Mouse (Mus musculus) G1E-ER4 (cell line): ENCODE data around the gene Cux1. TPM values are rescaled to one million over a fixed set of nuclear protein-coding genes. Genes with fewer than 3 reads are reported as not detected.

ENCODE experiments used
- GATA1 ChIP-seq: IDR thresholded peaks from one replicate; pipeline ENCODE4 v1.8.0; 2012; ENCODE audit warnings: low read length, inconsistent platforms
- polyA plus RNA-seq: library from polyadenylated mRNA; stranded (reverse); fragments of >175 nt; gene quantifications from 2 replicates; pipeline ENCODE4 v1.2.3, GENCODE M21; 2012

Cux1 gene
- polyA plus RNA-seq, 1 experiment: not detected

- TF ChIP-seq GATA1: no peak
Observed at GRCm38 (mm10) chr5:136556328-136557262, 10.7 kb downstream of the Cux1 start.

- no peak for TF ChIP-seq GATA1
Observed at GRCm38 (mm10) chr5:136555703-136556102, 11.6 kb downstream of the Cux1 start.

GRCm38 (mm10) chr5:136552832-136553231 lies 14.5 kb downstream of the Cux1 start:
- no peak for TF ChIP-seq GATA1

GRCm38 (mm10) chr5:136552093-136552492 lies 15.2 kb downstream of the Cux1 start:
- no peak for TF ChIP-seq GATA1

- TF ChIP-seq GATA1: no peak
Observed at GRCm38 (mm10) chr5:136551571-136551970, 15.7 kb downstream of the Cux1 start.

GRCm38 (mm10) chr5:136550726-136551125 lies 16.6 kb downstream of the Cux1 start:
- no peak for TF ChIP-seq GATA1

- no peak for TF ChIP-seq GATA1
Observed at GRCm38 (mm10) chr5:136548776-136549175, 18.5 kb downstream of the Cux1 start.

- TF ChIP-seq GATA1: no peak
Observed at GRCm38 (mm10) chr5:136545061-136545460, 22.2 kb downstream of the Cux1 start.

- TF ChIP-seq GATA1: no peak
Observed at GRCm38 (mm10) chr5:136543171-136543570, 24.1 kb downstream of the Cux1 start.

GRCm38 (mm10) chr5:136540952-136541351 lies 26.3 kb downstream of the Cux1 start:
- TF ChIP-seq GATA1: no peak

GRCm38 (mm10) chr5:136540055-136540838 lies 27.0 kb downstream of the Cux1 start:
- TF ChIP-seq GATA1: no peak

GRCm38 (mm10) chr5:136536753-136537152 lies 30.5 kb downstream of the Cux1 start:
- no peak for TF ChIP-seq GATA1

- TF ChIP-seq GATA1: no peak
Observed at GRCm38 (mm10) chr5:136535976-136536725, 31.1 kb downstream of the Cux1 start.

GRCm38 (mm10) chr5:136535204-136535603 lies 32.1 kb downstream of the Cux1 start:
- no peak for TF ChIP-seq GATA1
